Mouse (Mus musculus) forebrain, embryonic 13.5 days (tissue): Measurements from ENCODE around the gene Ugdh. TPM values are rescaled to one million over a fixed set of nuclear protein-coding genes. Genes with fewer than 3 reads are reported as not detected.

Source experiments
- ATAC-seq: fragments of 200-750 bp; cut with Nextera tagmentation; 2 replicates; pipeline ENCODE4 v1.8.0; 2017
- H3K27ac ChIP-seq: fragments of 300-500 bp; sonication (generic); 2 replicates; pipeline ENCODE4 v1.5.1; 2015; ENCODE audit warnings: inconsistent platforms, mild to moderate bottlenecking, moderate library complexity
- H3K27me3 ChIP-seq: fragments of 300-500 bp; sonication (generic); 2 replicates; pipeline ENCODE4 v1.6.1; 2015; ENCODE audit warnings: mild to moderate bottlenecking, inconsistent platforms
- H3K36me3 ChIP-seq: fragments of 300-500 bp; sonication (generic); 2 replicates; pipeline ENCODE4 v1.6.1; 2015; ENCODE audit warnings: mild to moderate bottlenecking, inconsistent platforms; ENCODE audit not compliant: poor library complexity, severe bottlenecking
- H3K4me1 ChIP-seq: fragments of 300-500 bp; sonication (generic); 2 replicates; pipeline ENCODE4 v1.6.1; 2015; ENCODE audit warnings: inconsistent platforms
- H3K4me2 ChIP-seq: fragments of 300-500 bp; sonication (generic); 2 replicates; pipeline ENCODE4 v1.6.1; 2015; ENCODE audit warnings: inconsistent platforms, mild to moderate bottlenecking, moderate library complexity
- H3K4me3 ChIP-seq: fragments of 300-500 bp; sonication (generic); 2 replicates; pipeline ENCODE4 v1.5.1; 2015; ENCODE audit warnings: mild to moderate bottlenecking, inconsistent platforms
- H3K9ac ChIP-seq: fragments of 300-500 bp; sonication (generic); 2 replicates; pipeline ENCODE4 v1.6.1; 2015; ENCODE audit warnings: mild to moderate bottlenecking, inconsistent platforms
- H3K9me3 ChIP-seq: fragments of 300-500 bp; sonication (generic); replicated peaks from 2 replicates; pipeline ENCODE4 v1.6.1; 2016; ENCODE audit warnings: inconsistent platforms
- WGBS: fragments of 180-500 bp; shearing (Covaris S2); methylation state at CpG from one replicate; pipeline ENCODE4 v1.1.7; 2015; 5-methylcytosine and 5-hydroxymethylcytosine counted together
- polyA plus RNA-seq: library from polyadenylated mRNA; unstranded; fragments of >200 nt; fragmentation: Nextera tagmentation; extraction: Ambion mirVana; gene quantifications from 2 replicates; pipeline ENCODE4 v1.2.1, GENCODE M21; 2015

Ugdh gene
- polyA plus RNA-seq, 1 experiment from 2014 or later, result 60.3 TPM

GRCm38 (mm10) chr5:65424215-65424614 lies 11.5 kb downstream of the Ugdh start:
- Histone ChIP-seq H3K4me2 (no peak overlapping the region), H3K4me1 (no peaks in the 10 kb centered on the region), H3K9me3 (no peaks in the 10 kb centered on the region), H3K27ac (no peak overlapping the region), H3K27me3 (no peaks in the 10 kb centered on the region), H3K9ac (no peak overlapping the region), H3K36me3 (peaks cover 65% of the 10 kb centered on the region), H3K4me3 (no peak overlapping the region)
- WGBS, result 94% methylated on average over 6 of the region's 6 CpGs
- ATAC-seq, result no peak

DNA sequence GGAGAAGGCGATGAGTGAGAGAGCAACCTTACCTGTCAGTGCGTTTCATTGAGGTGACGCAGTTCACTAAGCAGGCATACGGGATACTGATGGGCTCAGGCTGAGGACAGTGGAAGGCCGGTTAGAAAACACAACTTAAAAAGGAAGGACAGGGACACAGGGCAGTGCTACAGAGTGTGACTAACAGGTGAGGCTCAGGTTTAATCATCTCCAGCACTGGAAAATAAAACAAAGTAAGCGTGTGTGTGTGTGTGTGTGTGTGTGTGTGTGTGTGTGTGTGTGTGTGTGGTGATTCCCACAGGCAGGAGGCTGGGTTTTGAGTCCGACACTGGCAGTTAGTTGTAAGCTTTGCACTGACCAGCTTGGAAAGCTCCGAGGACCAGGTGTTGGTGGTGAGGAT lies 12.9 kb downstream of the Ugdh start:
- peaks cover 75% of the 10 kb centered on the region for H3K36me3 ChIP-seq
- 95% methylated on average over 8 of the region's 8 CpGs for WGBS

GRCm38 (mm10) chr5:65420822-65421221 lies 14.9 kb downstream of the Ugdh start:
- ATAC-seq, result no peak
- Histone ChIP-seq H3K4me3 (no peak overlapping the region), H3K27me3 (no peaks in the 10 kb centered on the region), H3K27ac (no peak overlapping the region), H3K9ac (no peak overlapping the region), H3K36me3 (peaks cover 85% of the 10 kb centered on the region), H3K4me2 (no peak overlapping the region), H3K4me1 (peaks cover 4% of the 10 kb centered on the region), H3K9me3 (no peaks in the 10 kb centered on the region)
- WGBS, result 71% methylated on average over 6 of the region's 6 CpGs

More for the DNA sequence above, 12.9 kb downstream of the Ugdh start:
- no peak overlapping the region for H3K4me2 ChIP-seq
- no peak overlapping the region for H3K27ac ChIP-seq
- H3K9ac ChIP-seq, result no peak overlapping the region
- no peak for ATAC-seq
- no peaks in the 10 kb centered on the region for H3K9me3 ChIP-seq
- H3K4me3 ChIP-seq, result no peak overlapping the region
- H3K4me1 ChIP-seq, result no peaks in the 10 kb centered on the region
- H3K27me3 ChIP-seq, result no peaks in the 10 kb centered on the region

- peaks cover 84% of the 10 kb centered on the region for H3K36me3 ChIP-seq
- no peaks in the 10 kb centered on the region for H3K27me3 ChIP-seq
- H3K9me3 ChIP-seq, result no peaks in the 10 kb centered on the region
- WGBS, result 65% methylated on average over 10 of the region's 10 CpGs
- H3K4me1 ChIP-seq, result peaks cover 7% of the 10 kb centered on the region
- no peak for ATAC-seq
- H3K9ac ChIP-seq, result no peak overlapping the region
- H3K27ac ChIP-seq, result no peak overlapping the region
- no peak overlapping the region for H3K4me2 ChIP-seq
- H3K4me3 ChIP-seq, result no peak overlapping the region
Measured at GRCm38 (mm10) chr5:65419136-65419535, 16.6 kb downstream of the Ugdh start.

GRCm38 (mm10) chr5:65415653-65416458 lies 19.9 kb downstream of the Ugdh start:
- no peak for ATAC-seq
- Histone ChIP-seq H3K27ac (no peak overlapping the region), H3K4me2 (no peak overlapping the region)

GRCm38 (mm10) chr5:65407989-65408388 lies 27.8 kb downstream of the Ugdh start:
- Histone ChIP-seq H3K9me3 (no peaks in the 10 kb centered on the region), H3K27me3 (no peaks in the 10 kb centered on the region), H3K9ac (0 out of 2 replicates have a peak overlapping the region, but pooled peaks have one; percentile 1), H3K4me3 (no peak overlapping the region), H3K27ac (0 out of 2 replicates have a peak overlapping the region, but pooled peaks have one; percentile 31), H3K4me2 (no peak overlapping the region), H3K36me3 (peaks cover 65% of the 10 kb centered on the region), H3K4me1 (peaks cover 6% of the 10 kb centered on the region; the same call in 1 of the 2 replicates)
- no peak for ATAC-seq
- WGBS, result 11% methylated on average over 12 of the region's 12 CpGs

More at GRCm38 (mm10) chr5:65415653-65416458, 19.9 kb downstream of the Ugdh start:
- peaks cover 7% of the 10 kb centered on the region for H3K4me1 ChIP-seq
- no peaks in the 10 kb centered on the region for H3K27me3 ChIP-seq
- H3K36me3 ChIP-seq, result peaks cover 74% of the 10 kb centered on the region
- H3K9me3 ChIP-seq, result no peaks in the 10 kb centered on the region
- 15% methylated on average over 26 of the region's 26 CpGs for WGBS
- no peak overlapping the region for H3K4me3 ChIP-seq
- H3K9ac ChIP-seq, result peak overlapping the region; percentile 21

DNA sequence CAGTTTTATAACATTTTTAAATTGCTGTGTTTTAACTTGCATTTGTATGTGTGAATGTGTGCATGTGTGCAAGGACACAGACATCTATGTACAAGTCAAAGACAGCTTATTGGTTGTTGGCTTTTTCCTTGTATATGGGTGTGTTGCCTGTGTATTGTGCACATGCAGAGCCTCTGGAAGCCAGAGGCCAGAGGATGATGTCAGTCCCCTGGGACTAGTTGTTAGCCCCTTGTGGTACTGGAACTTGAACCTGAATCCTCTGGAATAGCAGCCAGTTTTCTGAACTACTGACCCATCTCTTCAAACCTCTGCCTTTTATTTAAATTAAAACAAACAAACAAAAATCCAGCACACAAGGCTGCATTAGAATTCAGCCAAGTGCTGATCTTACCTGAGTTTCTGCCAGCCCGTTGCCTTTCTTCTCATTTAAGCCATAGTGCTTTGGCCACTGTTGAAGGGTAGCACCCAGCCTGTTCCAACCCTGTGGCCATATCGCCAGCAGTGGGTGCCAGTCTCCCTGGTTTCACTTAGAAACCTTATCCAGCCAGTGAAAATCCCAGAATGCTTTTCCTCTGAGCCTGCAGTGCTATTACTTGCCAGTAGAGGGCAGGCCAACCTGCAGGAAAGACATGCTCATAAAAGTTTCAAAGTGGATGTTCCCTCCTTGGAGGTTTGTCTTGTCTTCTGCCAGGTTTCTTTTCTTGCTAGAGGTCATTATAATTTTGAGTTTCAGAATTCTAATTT lies 34.3 kb downstream of the Ugdh start:
- H3K27ac ChIP-seq, result no peak overlapping the region
- ATAC-seq, result peak; percentile 65
- 30% methylated on average over 2 of the region's 2 CpGs for WGBS

DNA sequence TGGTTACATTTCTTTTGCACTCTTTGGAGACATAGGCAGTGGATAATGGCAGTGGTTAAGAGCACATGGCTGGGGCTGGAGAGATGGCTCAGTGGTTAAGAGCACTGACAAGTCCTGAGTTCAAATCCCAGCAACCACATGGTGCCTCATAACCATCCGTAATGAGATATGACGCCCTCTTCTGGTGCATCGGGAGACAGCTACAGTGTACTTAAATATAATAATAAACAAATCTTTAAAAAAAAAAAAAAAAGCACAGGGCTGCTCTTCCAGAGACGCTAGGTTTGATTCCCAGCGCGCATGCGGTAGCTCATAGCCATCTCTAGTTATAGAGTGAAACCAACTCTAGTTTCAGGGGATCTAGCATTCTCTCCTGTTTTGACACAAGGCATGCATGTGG lies 41.3 kb downstream of the Ugdh start:
- Histone ChIP-seq H3K4me1 (peaks cover 16% of the 10 kb centered on the region), H3K27me3 (no peaks in the 10 kb centered on the region), H3K36me3 (peaks cover 54% of the 10 kb centered on the region), H3K27ac (no peak overlapping the region), H3K9me3 (no peaks in the 10 kb centered on the region), H3K4me2 (no peak overlapping the region), H3K4me3 (no peak overlapping the region), H3K9ac (no peak overlapping the region)
- ATAC-seq, result no peak
- WGBS, result 96% methylated on average over 7 of the region's 7 CpGs

More for the DNA sequence above, 34.3 kb downstream of the Ugdh start:
- H3K4me1 ChIP-seq, result no peaks in the 10 kb centered on the region
- peaks cover 80% of the 10 kb centered on the region for H3K36me3 ChIP-seq
- H3K4me2 ChIP-seq, result no peak overlapping the region
- H3K27me3 ChIP-seq, result no peaks in the 10 kb centered on the region
- no peaks in the 10 kb centered on the region for H3K9me3 ChIP-seq
- H3K4me3 ChIP-seq, result no peak overlapping the region
- H3K9ac ChIP-seq, result no peak overlapping the region

- Histone ChIP-seq H3K27me3 (no peaks in the 10 kb centered on the region), H3K27ac (peak overlapping the region; percentile 48; the same call in 1 of the 2 replicates), H3K9ac (peak overlapping the region; percentile 69), H3K4me2 (peak overlapping the region; percentile 83), H3K9me3 (no peaks in the 10 kb centered on the region), H3K36me3 (peaks cover 57% of the 10 kb centered on the region), H3K4me3 (peak overlapping the region; percentile 98), H3K4me1 (peaks cover 22% of the 10 kb centered on the region)
- WGBS, result 3% methylated on average over 12 of the region's 12 CpGs
- peak; percentile 40 for ATAC-seq
Measured at GRCm38 (mm10) chr5:65391753-65392152, 44.0 kb downstream of the Ugdh start.

DNA sequence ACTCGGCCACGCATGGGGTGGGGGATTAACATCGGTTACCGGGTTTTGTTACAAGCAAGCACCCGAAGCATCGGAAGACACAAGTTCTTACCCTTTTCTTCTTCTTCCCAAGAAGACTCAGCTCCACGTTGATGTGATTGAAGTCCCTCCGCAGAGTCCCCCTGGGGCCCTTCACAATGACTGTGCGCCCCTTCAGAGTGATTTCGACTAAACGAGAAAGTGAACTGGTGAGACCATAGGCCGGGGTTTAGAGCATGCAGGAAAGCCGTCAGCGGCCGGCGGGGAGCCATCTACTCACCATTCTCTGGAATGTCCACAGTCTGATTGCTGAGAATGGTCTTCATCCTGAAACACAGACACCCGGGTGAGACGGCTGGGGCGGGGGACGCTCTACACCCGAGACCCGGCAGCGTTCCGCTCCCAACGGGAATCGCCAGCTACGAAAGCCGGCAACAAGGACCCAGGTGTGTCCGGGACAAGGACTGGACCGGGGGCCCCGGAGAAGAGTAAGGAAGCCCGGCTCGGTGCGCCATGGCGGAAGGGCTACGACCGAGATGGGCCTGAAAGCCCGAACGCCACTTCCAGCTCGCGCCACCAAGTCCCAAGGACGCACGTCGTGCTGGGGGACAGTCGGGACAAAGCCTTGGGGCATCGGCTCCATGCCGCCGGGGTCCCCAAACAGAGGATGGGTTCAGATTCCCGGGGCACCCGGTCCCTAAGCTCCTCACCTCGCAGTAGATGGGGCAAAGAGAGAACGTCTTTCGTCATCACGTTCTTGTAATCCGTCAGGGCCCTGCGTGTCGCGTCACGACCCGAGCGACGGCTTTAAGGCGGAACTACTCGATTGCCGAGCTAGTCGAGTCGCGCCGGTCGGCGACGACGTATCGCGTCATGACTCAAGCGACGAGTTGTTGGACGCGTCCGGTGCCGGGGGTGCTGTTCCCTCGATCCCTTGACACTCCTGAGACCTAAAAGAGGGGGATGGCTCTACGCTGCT lies 44.8 kb downstream of the Ugdh start, which contains the start of the genes Rpl9 and Lias:
Gene Rpl9, minus strand, starts transcription at position 797 of the 997 bp plus-strand sequence.
Gene Lias, plus strand, starts transcription at position 850 of the 997 bp plus-strand sequence.
- under 1% methylated on average over 83 of the region's 83 CpGs for WGBS

More for the DNA sequence above, 44.8 kb downstream of the Ugdh start, which contains the start of the genes Rpl9 and Lias:
- peaks cover 22% of the 10 kb centered on the region for H3K4me1 ChIP-seq
- H3K36me3 ChIP-seq, result peaks cover 50% of the 10 kb centered on the region
- H3K9ac ChIP-seq, result peak within 1 kb of the TSS; percentile 100
- H3K4me2 ChIP-seq, result peak within 1 kb of the TSS; percentile 92
- peak; percentile 99 for ATAC-seq
- H3K4me3 ChIP-seq, result peak within 1 kb of the TSS; percentile 98
- no peaks in the 10 kb centered on the region for H3K9me3 ChIP-seq
- H3K27ac ChIP-seq, result peak within 1 kb of the TSS; percentile 95
- no peaks in the 10 kb centered on the region for H3K27me3 ChIP-seq
